Mouse (Mus musculus) thymus, adult 18-20 months (tissue): ENCODE results near the gene Sec14l1.

Source experiments
- DNase-seq, 2 experiments: peaks; one replicate each; pipeline ENCODE4 v3.0.0; 2022; ENCODE audit warnings: mixed read lengths in 2 of 2

The Sec14l1 gene

GRCm38 (mm10) chr11:117129473-117129872 is 14.5 kb downstream of the Sec14l1 start:
- DNase-seq: no peak

- DNase-seq: no peak
Measured at GRCm38 (mm10) chr11:117130068-117130467, 15.1 kb downstream of the Sec14l1 start.

- no peak for DNase-seq
Measured at GRCm38 (mm10) chr11:117130888-117131287, 15.9 kb downstream of the Sec14l1 start.

DNA sequence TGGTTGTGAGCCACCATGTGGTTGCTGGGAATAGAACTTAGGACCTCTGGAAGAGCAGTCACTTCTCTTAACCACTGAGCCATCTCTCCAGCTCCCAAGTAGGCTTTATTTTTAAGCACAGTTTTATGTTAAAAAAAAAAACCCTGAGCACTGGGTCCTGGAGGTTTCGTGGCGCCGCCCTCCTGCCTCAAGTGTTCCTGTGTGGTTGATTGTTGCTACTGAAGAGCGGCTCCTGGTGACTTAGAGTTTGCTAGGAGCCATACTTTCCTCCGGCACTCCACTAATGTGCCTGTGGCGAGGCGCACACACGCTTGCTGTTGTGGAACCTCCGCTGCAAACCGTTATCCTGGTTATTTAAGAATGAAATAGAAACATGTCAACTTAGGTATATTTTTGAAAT is 16.5 kb downstream of the Sec14l1 start:
- no peak for DNase-seq

GRCm38 (mm10) chr11:117134776-117135387 is 19.9 kb downstream of the Sec14l1 start:
- DNase-seq: no peak

GRCm38 (mm10) chr11:117135457-117136290 is 20.7 kb downstream of the Sec14l1 start:
- DNase-seq: no peak

DNA sequence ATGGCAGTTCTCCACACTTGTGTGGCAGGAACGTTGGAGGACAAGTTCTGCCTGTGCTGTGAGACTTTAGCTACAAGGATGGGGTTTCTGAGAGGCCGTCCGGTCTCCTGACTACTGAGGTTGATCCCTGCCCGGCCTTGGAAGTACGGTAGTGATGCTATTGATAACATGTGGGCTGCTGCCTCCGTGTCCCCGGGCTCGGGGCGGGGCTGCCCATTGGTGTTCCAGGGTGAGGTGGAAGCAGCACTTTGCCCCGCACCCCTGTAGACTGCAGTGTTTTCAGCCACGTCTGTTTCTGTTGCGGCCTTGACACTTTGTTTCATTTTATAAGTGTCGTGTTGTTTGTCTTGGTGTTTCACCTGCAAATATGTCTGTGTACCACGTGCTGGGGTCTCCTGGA is 21.9 kb downstream of the Sec14l1 start:
- DNase-seq: no peak

- DNase-seq: no peak
Measured at GRCm38 (mm10) chr11:117138213-117138761, 23.3 kb downstream of the Sec14l1 start.

GRCm38 (mm10) chr11:117138795-117139463 is 24.0 kb downstream of the Sec14l1 start:
- DNase-seq: no peak

GRCm38 (mm10) chr11:117141376-117142001 is 26.5 kb downstream of the Sec14l1 start:
- DNase-seq: no peak

DNA sequence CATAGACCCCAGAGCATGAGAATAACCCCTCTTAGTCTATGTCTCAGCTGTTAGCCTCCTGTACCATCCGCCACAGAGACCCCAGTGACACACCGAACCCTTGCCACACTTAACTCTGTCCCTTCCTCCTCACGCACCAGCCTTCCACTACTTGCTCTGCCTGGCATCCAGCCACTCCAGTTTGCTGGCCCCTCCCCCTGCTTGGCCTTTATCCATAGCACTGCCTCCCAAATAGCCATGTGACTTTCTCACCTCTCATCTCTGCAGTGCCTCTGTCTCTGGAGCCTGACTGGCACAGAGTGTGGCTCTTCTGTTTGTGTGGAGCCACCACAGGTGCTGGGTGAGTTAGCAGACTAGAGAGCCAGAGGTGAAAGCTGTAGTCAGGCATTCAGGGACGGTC is 27.5 kb downstream of the Sec14l1 start:
- DNase-seq: no peak

DNA sequence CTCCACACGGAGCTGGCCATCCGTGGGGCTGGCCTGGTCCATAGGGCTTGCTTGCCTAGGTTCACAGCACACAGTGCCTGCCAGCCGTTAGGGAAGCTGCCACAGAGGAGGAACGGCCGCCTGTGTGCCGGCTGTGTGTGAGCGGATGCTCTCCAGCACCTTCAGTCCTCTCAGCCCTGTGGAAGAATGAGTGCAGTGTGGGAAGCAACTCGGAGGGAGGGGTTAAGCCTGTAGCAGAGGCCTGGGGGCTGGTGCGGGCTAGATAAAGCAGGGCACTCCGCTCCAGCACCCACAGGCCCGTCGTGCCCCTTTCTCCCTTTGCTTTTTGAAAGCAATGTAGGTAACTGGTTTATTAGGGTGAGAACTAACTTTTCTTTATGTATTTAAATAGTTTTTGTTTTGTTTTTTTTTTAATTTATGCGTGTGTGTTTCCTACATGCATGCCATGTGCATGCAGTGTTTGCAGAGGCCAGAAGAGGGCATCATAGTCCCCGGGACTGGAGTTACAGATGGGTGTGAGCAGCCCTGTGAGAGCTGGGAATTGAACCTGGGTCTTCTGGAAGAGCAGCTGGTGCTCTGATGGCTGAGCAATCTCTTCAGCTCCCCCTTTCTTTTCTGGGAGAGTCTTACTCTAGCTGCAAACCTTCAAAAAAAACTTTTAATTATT is 30.6 kb downstream of the Sec14l1 start:
- no peak for DNase-seq

DNA sequence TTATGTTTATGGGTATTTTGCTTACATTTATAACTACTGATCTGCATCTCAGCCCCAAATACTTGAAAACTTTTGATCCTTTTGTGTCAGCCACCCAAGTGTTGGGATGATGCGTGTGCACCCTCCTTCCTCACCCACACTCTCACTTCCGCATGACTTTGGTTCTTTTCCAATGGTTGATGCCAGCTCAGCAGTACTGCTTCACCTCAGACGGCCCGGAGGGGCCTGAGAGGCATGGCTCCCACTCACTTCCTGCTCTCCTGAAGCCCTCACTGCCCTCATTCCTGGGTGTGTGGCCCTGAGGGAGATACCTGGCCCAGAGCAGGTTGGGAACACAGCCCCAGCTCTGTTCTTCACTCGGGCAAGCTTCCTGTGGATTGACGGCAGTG is 31.1 kb downstream of the Sec14l1 start:
- DNase-seq: no peak

- no peak for DNase-seq
Measured at GRCm38 (mm10) chr11:117146776-117147536, 32.0 kb downstream of the Sec14l1 start.

DNA sequence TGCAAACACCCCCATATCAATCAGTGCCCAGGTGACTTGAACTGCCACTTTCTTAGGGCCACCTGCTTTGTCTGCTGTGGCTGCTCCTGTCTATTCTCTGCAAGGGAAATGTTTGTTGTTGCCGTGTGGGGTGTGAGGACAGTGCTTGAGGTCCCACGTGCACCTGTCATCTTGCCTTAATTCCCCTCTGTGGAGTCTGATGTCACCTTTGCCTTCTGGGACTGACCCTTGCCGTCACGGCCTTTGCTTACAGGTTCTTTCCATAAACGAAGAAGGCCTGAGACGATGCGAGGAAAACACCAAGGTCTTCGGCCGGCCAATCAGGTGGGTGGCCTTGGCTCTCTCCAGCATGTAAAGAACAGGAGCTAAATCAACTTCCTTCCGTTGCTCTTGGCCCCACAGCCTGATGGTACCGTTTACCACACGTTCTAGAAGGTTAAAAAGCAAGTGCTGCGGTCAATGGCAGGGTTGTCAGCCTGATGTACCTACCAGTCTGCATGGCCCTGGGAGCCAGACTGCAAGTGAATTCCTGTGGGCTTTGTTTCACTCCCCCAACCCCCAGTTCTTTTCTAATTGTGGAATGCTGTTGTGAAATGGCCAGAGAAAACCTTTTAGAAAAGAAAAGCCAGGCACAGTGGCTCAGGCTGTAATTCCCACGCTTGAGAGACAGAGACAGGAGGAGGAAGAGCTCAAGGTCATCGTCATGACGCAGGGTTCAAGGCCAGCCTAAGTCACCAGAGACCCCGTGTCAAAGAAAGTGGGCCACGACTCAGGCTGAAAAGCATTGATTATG is 34.1 kb downstream of the Sec14l1 start:
- no peak for DNase-seq

DNA sequence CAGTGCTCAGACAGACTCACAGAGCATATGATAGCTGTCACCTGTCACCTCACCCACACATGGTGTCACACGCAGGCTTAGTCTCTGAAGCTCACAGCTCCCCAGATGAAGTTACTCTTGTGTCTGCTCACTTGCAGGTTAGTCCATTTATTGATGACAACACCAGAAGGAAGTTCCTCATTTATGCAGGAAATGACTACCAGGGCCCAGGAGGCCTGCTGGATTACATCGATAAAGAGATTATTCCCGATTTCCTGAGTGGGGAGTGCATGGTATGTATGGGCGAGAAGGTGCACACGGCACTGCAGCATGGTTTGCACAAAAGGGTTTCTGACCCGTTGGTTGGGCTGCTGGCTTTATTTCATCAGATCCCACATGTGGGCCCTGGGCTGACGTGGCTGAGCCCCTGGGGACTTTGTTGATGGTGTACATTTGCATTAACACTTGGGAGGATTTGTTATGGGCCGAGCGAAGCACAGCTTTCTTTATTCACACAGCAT is 35.5 kb downstream of the Sec14l1 start:
- no peak for DNase-seq

- no peak for DNase-seq
Measured at GRCm38 (mm10) chr11:117151461-117151860, 36.5 kb downstream of the Sec14l1 start.

DNA sequence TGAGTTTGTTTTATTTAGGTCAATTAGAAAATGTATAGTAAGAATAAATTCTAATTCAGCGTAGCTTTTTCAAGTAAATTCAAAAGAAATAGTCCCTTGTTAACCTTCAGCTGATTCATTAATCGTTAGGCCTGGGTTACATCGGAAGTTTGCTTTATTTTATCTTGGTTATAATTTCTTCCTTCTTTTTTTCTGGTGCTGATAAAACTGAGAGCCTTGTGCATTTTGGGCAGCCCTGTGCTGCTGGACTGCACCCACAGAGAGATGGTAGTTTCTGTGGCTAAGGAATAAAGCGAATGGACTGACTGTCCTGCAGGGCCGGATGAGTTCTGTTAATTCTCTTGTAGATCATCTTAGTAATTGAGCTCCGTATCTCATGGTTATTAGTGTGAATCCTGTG is 37.6 kb downstream of the Sec14l1 start:
- DNase-seq: no peak

- no peak for DNase-seq
Measured at GRCm38 (mm10) chr11:117153553-117153952, 38.6 kb downstream of the Sec14l1 start.

DNA sequence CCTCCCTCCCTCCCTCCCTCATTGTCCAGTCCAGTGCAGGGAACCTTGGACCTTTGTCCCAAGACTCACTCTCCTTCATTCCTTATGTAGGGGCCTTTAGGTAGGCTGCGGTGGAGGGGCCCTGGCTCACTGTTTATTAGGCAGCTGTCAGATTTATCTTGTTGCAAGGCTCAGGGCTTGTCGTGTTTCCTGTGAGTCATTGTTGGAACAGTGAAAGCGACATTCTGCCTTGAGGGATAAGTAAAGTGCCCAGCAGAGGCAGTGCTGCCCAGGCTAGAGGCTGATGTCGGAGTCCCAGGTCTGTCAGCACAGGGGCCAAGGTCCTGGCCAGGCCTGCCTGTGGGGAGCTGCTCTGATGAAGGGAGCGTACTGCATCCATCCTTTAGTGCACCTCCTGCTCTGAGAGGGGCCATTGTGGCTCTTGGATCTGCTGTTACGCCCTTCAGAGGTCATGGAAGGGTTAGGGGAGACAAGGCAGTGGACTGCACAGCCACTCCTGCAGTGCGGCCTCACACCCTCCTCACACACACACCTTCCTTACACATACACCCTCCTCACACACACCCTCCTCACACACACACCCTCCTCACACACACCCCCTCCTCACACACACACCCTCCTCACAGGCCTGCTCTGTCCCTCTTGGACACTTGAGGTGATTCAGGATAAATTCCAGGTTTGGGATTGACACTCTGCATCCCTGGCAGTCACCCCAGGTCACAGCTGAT is 39.3 kb downstream of the Sec14l1 start:
- no peak for DNase-seq
